Mouse (Mus musculus) embryonic fibroblast, embryonic 13.5 days (primary cell): ENCODE results near the gene Pcp2. TPM values are rescaled to one million over a fixed set of nuclear protein-coding genes. Genes with fewer than 3 reads are reported as not detected.

Experiments
- H3K27ac ChIP-seq: 2 replicates; pipeline ENCODE4 v1.5.1; 2012; ENCODE audit warnings: low read length, control low read depth, inconsistent platforms; ENCODE audit not compliant: insufficient read depth
- H3K4me1 ChIP-seq: 2 replicates; pipeline ENCODE4 v1.6.1; 2011; ENCODE audit warnings: low read length; ENCODE audit not compliant: control insufficient read depth, insufficient read depth
- H3K4me3 ChIP-seq: 2 replicates; pipeline ENCODE4 v1.5.1; 2011; ENCODE audit warnings: mild to moderate bottlenecking, control low read depth, low read length; ENCODE audit not compliant: insufficient read depth
- CTCF ChIP-seq: IDR thresholded peaks from 2 replicates; pipeline ENCODE4 v1.5.1; 2011; ENCODE audit warnings: mild to moderate bottlenecking, control low read depth, low read length, moderate library complexity, borderline replicate concordance; ENCODE audit not compliant: insufficient read depth
- POLR2A ChIP-seq: IDR thresholded peaks from 2 replicates; pipeline ENCODE4 v1.6.1; 2011; ENCODE audit warnings: low read depth, mild to moderate bottlenecking, control low read depth, low read length, moderate library complexity
- polyA plus RNA-seq: library from polyadenylated mRNA; stranded (reverse); fragments of >200 nt; gene quantifications from 2 replicates; pipeline ENCODE4 v1.2.4, GENCODE M21; 2011; ENCODE audit warnings: low read depth; ENCODE audit not compliant: missing spikeins, insufficient read length

The Pcp2 gene
- polyA plus RNA-seq, 1 experiment, result not detected

DNA sequence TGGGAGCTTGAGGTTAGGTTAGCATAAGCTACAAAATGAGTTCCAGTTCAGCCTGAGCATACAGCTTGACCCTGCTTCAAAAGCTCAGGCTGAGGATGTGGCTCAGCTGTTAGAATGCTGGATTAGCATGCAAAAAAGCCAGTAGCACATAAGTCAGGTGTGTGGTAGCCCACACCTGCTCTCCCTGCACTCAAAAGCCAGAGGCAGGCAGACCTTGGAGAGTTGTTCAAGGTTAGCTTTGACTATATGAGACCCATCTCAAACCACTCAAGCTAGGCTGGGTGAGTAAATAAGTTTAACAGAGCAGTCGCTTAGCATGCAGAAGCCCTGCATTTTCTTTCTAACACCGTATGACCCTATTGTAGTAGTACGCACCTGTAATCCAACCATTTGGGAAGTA, 50.8 kb downstream of the Pcp2 start:
- no peak overlapping the region for H3K27ac ChIP-seq
- TF ChIP-seq POLR2A (no peak), CTCF (no peak)
- H3K4me1 ChIP-seq, result no peaks in the 10 kb centered on the region
- H3K4me3 ChIP-seq, result no peak overlapping the region

Other genes starting within 250 kb of the Pcp2 start
- gene Arhgef18, start 232.5 kb downstream of the Pcp2 start, polyA plus RNA-seq, result 19.8 and 21.2 TPM in 2 replicates
- gene Pex11g, start 157.9 kb downstream of the Pcp2 start, polyA plus RNA-seq, result 3.8 and 5.9 TPM in 2 replicates
- gene Tex45, start 154.7 kb downstream of the Pcp2 start, polyA plus RNA-seq, result not detected in 2 replicates
- 27.2 and 28.5 TPM in 2 replicates for gene Zfp358, start 132.4 kb downstream of the Pcp2 start, polyA plus RNA-seq
- gene Mcoln1, start 125.1 kb downstream of the Pcp2 start, polyA plus RNA-seq, result 48.1 and 58.9 TPM in 2 replicates
- 16.5 and 28.0 TPM in 2 replicates for gene Pnpla6, start 110.2 kb downstream of the Pcp2 start, polyA plus RNA-seq
- not detected in 2 replicates for gene C330021F23Rik, start 57.6 kb downstream of the Pcp2 start, polyA plus RNA-seq
- gene Camsap3, start 38.3 kb downstream of the Pcp2 start, polyA plus RNA-seq, result not detected in 2 replicates
- gene Xab2, start 4.2 kb downstream of the Pcp2 start, polyA plus RNA-seq, result 21.7 and 25.0 TPM in 2 replicates
- gene Pet100, start 4.0 kb downstream of the Pcp2 start, polyA plus RNA-seq, result 73.1 and 80.7 TPM in 2 replicates
- 29.7 and 34.7 TPM in 2 replicates for gene Stxbp2, start 5.4 kb upstream of the Pcp2 start, polyA plus RNA-seq
- gene Retn, start 30.2 kb upstream of the Pcp2 start, polyA plus RNA-seq, result not detected in 2 replicates
- not detected in 2 replicates for gene Mcemp1, start 40.2 kb upstream of the Pcp2 start, polyA plus RNA-seq
- 2.7 and 3.3 TPM in 2 replicates for gene Fcor, start 46.8 kb upstream of the Pcp2 start, polyA plus RNA-seq
- gene Trappc5, start 50.8 kb upstream of the Pcp2 start, polyA plus RNA-seq, result 15.7 and 16.6 TPM in 2 replicates
- gene Fcer2a, start 68.6 kb upstream of the Pcp2 start, polyA plus RNA-seq, result not detected in 2 replicates
- not detected in 2 replicates for gene Clec4g, start 95.1 kb upstream of the Pcp2 start, polyA plus RNA-seq
- gene Cd209a, start 123.4 kb upstream of the Pcp2 start, polyA plus RNA-seq, result not detected in 2 replicates
- gene Cd209e, start 228.8 kb upstream of the Pcp2 start, polyA plus RNA-seq, result not detected in 2 replicates